Mouse (Mus musculus) large intestine, adult 2 months (tissue): ENCODE results near the gene Tmc5. TPM values are rescaled to one million over a fixed set of nuclear protein-coding genes. Genes with fewer than 3 reads are reported as not detected.

ENCODE experiments used
- DNase-seq: peaks from one replicate; pipeline ENCODE4 v3.0.0-alpha.2; 2012; ENCODE audit warnings: low read depth, low spot score
- WGBS: fragments of 180-500 bp; shearing (Covaris S2); methylation state at CpG from one replicate; pipeline ENCODE4 v1.1.7; 2018; 5-methylcytosine and 5-hydroxymethylcytosine counted together
- polyA plus RNA-seq: library from polyadenylated mRNA; depleted of rRNA; stranded (reverse); fragments of >200 nt; gene quantifications from 2 replicates; pipeline ENCODE4 v1.2.3, GENCODE M21; 2012; rRNA removed

Gene Tmc5
- polyA plus RNA-seq = 51.5 and 55.6 TPM in 2 replicates

DNA sequence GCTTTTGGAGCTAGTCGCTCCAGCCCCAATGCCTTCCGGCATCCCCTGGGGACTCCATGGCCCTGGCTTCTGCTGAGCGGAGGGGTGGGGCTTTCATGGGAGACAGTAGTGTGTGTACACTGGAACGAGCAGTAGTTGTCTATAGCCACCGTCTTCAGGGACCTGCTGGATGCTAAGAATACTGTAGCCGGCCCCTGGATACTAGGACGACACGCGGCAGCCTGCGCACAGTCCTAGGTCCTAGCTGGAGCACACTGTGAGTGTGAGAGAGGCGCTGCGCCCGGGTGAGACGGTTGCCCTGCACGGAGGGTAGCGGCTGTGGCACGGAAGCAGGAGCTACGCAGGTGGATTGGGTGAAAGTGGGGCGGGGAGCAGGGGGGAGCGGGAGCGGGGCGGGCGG lies at the start of gene Tmc5:
TSS of gene Tmc5 (plus strand) at position 97 of the 400 bp plus-strand sequence.
- DNase-seq = no peak
- 13% methylated on average over 23 of the region's 23 CpGs for WGBS

DNA sequence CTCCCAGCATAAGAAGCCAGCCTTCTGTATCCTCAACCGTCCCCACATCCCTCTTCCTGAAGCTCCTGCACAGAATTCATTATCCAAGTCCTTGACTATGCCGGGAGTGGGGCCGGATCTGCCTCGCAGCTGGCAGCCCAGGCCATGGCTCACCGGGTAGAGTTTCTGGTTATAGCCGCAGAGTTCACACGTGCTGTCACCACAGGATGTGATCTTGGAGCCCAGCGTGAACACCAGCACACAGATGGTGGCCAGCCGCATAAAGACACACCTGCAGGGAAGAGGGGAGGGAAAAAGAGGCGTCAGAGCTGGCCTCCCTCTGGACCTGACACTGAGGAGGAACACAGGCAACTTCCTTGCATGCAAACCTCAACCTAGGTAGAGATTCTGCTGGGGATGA lies 49.6 kb upstream of the Tmc5 start:
- no peak for DNase-seq
- WGBS = 84% methylated on average over 10 of the region's 10 CpGs

DNA sequence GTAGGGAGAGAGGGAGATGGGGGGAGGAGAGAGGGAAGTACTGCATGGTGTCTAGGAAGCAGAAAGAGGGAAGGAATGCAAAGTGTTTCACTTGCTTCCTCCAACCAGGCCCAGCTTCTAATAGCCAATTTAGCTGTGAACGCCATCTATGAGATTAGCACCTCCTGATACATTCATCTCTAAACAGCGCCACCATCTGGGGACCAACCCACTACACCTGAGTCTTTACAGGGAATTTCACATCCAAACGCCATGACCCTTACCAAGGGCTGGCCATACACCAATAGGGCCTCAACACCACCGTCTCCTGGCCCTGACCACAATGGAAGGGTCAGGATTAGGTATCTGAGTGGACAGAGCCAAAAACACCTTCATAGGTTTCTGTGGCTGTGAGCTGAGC lies 43.2 kb upstream of the Tmc5 start:
- WGBS = 81% methylated on average over 4 of the region's 4 CpGs

DNA sequence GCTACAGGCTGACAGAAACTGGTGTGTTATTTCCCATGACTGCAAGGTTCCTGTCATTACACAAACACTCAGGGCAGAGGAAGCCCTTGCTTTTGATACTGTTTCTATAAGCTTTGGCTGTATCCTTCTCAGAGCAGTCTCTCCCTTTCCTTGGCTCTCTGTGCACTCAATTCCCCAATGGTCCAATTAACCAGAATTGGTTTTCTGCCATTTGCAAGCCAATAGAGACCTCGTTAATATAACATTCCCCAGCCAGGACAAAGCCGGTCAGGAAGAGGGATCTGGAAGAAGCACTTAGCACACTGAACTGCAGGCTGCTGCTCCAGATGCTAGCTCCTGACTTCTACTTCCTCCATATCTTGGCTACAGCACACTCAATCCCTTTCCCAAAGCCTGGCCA lies 42.8 kb upstream of the Tmc5 start:
- 79% methylated on average over 2 of the region's 2 CpGs for WGBS
- DNase-seq = no peak

More for the DNA sequence above, 43.2 kb upstream of the Tmc5 start:
- no peak for DNase-seq

DNA sequence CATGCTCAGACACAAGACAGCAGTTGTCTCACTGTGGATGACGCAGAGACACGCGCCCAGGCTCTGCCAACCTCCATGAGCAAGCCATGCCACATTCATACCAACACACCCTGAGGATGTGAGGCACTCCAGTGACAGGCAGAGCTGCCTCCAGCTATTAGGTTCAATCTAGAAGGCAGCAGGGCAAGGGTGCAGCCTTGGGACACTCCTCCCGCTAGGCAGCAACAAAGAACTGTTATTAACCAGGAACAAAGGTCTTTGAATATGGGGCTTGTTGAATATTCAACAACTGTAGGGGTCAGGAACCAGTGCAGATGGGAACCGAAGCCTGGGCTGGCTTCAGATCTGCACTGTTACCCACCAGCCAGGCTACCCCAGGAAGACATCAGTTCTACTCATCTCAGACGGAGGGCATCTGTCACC lies 28.0 kb upstream of the Tmc5 start:
- 39% methylated on average over 6 of the region's 6 CpGs for WGBS
- DNase-seq = no peak

DNA sequence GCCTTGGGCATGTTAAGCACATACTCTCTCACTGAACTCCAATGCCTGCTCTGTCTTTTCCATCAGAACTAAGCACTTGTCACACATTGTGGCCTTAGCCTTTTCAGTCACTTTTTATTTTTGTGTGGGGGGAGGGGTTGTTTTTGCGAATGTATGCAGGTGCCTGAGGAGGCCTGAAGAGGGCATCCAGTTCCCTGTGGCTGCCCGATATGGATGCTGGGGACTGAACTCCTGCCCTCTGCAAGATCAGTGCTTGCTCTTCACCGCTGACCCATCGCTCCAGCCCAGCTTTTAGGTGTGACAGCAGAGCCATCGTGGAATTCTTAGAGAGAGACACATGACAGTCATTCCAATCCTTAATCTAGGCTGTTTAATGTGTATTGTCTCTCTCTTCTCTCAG lies 25.7 kb upstream of the Tmc5 start:
- WGBS = 70% methylated on average over 5 of the region's 5 CpGs

DNA sequence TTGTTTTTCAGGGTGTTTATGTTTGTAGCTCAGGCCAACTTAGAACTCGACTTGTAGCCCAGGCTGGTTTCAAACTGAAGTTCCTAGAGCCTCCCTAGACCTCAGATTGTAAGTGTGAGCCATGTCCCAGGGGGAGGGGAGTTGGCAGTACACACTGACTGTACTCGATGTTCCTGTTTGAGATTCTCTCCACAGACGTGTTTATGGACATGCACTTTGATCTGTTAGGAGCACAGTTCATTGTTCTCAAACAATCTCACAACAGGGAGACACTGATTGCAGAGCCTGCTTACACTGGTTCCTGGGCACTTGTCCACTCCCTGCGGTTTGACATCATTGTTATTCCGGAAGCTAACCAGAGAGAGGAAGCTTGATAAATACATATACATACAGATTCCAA lies 25.1 kb upstream of the Tmc5 start:
- WGBS = 16% methylated on average over 5 of the region's 5 CpGs
- DNase-seq = peak; percentile 88

More for the DNA sequence above, 25.7 kb upstream of the Tmc5 start:
- no peak for DNase-seq

DNA sequence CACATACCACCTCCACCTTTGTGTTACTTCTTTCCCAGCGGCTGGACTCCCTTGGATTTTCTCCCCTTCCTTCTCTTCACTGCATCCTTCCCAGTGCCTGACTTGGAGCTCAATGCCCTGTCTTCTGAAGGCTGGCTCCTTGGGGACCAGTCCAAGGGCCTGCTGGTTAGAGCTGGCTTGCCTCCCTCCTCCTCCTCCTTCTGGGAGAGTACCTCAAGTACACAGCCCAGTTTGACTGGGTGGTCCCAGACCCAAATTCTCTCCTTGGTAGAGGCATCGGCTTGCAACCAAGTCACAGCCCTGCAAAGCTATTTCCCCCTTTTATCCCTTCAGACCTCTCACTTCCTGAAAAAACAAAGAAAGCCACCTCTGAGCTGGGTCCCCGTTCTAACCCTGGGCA lies 18.8 kb upstream of the Tmc5 start:
- WGBS = 83% methylated on average over 3 of the region's 3 CpGs

DNA sequence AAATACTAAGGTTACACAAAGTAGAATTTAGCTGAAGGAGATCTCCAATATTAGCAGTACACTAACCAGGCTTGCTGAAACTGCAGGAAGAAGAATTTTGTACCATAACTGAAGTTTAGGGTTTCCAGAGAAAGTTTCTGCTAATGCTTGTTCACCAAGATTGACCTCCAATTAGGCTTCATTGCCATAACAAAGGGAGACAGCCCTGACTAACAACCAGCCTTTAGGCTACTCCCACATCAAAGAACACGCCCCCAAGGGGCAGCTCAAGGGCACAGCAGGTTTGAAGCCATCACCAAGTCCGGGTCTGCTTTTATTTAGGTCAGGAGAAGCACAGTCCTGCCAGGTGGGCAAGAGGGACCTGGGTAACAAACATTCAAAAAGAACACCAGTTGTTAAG lies 17.2 kb upstream of the Tmc5 start:
- 82% methylated on average over 2 of the region's 2 CpGs for WGBS
- DNase-seq = no peak

More for the DNA sequence above, 18.8 kb upstream of the Tmc5 start:
- no peak for DNase-seq

DNA sequence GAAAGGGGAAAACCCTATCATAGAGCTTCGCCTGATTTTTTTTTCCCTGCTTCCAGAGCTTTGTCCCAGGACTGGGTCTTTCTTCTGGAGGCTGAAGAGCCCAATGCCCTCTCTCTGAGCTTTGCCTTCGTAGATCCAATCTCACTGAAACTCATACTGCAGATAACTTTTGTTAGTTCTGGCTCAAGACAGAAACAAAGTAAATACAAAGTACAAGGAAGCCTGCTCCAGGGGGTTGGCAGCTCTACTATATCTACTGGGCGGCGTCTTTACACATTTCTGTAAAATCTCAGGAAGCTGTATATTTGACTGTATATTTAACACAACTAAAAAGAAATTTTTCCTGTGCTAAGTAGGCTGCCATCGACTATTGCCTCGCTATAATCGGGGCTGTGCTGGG lies 13.3 kb upstream of the Tmc5 start:
- 13% methylated on average over 7 of the region's 7 CpGs for WGBS
- no peak for DNase-seq

DNA sequence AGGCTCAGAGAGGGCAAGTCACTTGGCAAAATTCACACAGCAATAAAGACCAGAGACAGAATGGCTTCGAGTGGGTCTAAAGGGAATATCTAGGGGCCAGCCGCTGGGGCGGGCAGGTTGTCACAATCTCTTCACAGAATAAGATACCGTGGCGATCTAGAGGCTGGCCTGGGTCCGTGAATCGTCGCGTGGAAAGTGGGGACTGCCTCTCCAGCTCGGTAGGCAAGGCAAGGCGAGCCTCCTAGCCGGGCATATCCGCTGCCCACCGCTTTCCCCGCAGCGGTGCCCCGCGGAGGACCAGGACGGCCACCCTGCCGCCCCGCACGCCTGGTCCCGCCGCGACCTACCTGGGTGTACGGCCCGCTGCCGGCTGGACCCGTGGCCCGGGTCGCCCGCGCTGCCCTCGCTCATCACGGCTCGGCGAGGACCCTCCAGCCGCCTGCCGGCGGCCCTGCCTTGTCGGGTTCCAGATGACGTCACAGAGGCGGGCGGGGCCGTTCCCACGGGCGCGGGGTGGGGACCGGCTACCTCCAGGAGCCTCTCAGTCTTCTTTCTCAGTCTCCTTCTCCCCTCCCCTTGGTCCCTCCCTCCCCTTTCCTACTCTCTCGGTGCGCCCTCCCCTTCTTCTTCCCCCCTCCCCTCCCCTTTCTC lies 12.7 kb upstream of the Tmc5 start, which contains the start of gene Tmc7:
TSS of gene Tmc7 (minus strand) at position 480 of the 651 bp plus-strand sequence.
- no peak for DNase-seq
- WGBS = under 1% methylated on average over 50 of the region's 51 CpGs

DNA sequence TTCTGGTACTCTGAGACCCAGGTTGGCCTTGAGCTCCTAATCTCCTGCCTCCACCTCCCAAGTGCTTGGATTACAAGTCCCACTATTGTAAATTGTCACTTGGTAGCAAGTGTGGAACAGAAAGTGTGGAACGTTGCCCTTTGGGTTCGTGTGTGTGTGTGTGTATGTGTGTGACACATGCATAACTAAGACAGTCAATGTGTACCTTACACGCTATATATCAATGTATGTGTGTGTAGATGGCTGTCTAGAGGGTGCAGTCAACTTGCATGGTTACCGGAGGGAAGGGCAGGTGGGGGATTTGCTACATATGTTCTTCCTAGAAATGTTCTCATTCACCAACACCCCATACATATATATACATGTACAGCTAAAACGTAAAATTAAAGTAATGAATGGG lies 12.2 kb upstream of the Tmc5 start:
- DNase-seq = no peak
- WGBS = 57% methylated on average over 5 of the region's 5 CpGs

DNA sequence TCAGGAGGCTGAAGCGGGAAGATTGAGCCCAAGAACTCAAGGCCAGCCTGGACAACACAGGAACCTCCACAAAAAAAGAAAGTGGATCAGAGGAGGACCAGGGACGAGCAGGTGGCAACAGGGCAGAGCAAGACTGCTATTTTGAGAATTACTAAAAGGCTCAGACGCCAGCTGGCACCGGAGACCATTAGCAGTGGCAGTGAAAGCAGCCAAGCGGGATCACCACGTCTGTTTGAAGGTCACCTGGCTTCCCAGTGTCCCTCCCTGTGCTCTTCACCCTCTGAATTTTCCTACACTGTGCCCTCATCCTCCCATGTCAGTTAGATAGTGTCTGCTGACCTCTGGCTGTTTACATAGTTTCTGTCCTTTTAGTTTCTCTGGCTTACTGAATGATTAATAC lies 11.2 kb upstream of the Tmc5 start:
- 43% methylated on average over 6 of the region's 6 CpGs for WGBS
- no peak for DNase-seq

DNA sequence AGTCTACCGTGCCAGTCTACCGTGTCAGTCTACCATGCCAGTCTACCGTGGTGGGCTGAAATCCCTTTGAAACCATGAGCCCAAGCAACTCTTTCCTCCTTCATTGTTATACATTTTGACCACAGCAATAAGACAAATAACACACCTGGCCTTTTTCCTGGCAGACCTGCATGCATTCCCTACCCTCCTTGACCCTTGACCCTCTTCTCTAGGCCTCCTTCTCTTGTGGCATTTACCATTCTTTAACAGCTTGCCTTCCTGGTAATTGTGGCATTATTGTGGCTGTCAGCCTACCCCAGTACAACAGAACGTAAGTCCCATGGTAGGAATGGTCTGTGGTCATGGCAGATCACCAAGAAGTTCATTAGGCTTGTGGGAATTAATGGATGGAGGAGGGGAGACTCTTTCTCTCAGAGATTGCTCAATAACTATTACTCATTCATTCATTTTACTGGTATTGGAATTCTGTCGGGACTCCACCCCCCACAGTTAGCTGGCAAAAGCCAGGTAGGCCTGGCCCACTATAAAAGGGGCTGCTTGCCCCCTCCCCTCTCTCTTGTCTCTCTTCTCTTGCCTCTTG lies 6.3 kb upstream of the Tmc5 start:
- WGBS = 80% methylated on average over 5 of the region's 5 CpGs
- DNase-seq = no peak

DNA sequence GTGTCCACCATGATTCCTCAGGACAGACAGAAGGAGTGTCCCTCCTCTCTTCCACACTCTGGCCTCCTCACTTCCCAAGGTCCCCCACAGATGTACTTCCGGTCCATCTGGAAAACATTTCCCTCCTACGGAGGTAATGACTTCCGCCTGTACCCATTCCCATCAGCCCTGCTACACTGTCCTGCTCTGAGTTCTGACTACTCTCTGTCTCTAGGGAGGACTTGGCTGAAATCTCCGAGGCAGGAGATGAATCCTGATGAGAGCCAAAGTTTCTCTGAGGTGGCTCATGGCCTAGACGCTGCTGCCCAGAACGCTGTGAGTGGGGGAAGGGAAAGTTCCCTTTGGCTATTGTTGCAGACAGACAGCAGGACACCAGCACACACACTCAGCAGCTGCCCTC lies 5.0 kb upstream of the Tmc5 start:
- no peak for DNase-seq
- 71% methylated on average over 6 of the region's 6 CpGs for WGBS

DNA sequence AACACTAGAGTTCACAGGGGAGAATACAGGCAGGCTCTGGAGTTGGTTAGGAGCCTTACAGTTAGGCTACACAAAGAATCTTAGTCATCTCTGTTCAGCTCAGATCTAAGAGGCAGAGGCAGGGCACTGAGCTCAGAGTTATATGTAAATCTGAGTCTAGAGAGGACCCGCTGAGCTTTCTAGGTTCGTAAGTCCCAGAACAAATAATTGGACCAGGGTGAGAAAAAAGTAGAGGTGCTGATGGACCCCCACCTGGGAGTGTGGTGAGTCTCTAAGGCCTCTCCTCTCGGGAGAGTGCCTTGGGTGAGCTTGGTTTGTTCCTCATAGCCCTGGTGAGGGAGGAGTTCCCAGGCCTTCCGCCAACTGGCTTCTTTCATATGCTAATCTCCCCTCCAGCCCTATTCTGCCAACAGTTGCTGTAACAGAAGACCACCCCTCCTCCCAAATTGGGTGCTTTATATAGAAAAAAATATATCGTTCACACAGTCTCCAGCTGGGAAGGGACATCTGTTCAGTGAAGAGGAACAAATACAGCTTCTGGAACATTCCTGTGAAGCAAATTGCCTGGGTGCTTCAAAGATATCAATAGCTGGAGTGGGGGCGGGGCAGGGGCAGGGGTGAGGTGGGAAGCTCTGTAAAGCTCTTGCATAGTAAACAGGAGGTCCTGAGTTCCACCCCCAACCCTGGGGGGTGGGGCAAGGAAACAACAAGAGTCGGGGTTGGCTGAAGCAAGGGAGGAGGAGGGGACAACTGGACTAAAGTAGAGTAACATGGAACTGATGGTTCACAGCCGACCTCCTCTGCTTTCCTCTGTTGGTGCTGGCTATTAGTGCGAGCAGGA lies 3.3 kb upstream of the Tmc5 start:
- no peak for DNase-seq
- WGBS = 33% methylated on average over 9 of the region's 9 CpGs

DNA sequence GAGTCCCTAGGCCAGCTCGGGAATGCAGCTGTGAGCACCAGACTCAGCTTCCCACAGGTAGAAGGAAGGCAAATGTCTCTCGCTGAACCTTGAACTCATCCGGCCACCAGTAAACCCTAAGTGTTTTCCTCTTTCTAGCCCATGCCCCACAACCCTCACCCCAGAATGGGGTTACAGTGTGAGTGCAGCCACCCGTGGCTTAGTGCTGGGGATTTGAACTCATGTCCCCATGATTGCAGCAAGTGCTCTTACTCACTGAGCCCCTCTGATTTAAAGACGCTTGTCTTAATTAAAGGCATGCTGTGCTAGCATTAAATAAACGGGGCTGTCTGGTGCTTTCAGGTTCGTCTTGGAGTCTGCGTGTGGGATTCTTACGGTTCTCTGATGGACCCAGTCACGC lies 2.5 kb upstream of the Tmc5 start:
- 35% methylated on average over 10 of the region's 10 CpGs for WGBS
- no peak for DNase-seq

DNA sequence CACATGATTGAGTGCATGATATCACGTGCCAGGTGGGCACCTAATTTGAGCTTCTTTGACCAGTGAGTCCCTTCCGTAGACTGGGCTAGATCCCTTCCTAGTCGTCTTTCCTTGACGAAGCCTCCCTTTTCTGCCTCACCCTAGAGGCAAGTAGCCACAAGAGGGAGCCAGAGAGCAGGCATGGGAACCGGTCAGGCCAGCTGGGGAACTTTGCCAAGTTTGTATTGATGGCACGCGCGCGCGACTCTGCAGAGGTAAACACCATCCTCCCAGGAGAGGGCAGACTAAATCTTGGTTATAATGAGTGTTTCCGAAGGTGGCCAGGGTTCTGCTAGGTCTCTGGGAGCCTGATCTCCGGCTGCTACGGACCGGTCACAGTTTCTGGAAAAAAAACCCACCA lies 1.9 kb upstream of the Tmc5 start:
- DNase-seq = peak; percentile 97
- 1% methylated on average over 14 of the region's 14 CpGs for WGBS

DNA sequence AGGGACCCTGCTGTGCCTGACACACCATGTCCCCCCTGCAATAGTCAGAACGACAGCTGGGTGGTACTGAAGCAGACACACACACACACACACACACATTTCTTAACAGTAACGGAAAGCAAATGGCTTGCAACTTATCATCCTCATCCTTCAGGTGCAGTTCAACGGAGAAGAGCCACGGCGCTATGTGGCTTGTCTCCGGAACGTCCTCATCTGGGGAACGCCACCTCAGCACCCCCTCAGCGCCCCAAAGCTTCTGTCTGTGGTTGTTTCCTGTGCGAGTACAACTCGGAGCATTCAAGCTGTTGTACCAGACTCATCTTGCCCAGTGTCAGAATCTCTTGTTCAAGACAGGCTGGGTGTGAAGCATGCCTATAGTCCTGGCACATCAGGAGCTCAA lies 826 bp upstream of the Tmc5 start:
- no peak for DNase-seq

DNA sequence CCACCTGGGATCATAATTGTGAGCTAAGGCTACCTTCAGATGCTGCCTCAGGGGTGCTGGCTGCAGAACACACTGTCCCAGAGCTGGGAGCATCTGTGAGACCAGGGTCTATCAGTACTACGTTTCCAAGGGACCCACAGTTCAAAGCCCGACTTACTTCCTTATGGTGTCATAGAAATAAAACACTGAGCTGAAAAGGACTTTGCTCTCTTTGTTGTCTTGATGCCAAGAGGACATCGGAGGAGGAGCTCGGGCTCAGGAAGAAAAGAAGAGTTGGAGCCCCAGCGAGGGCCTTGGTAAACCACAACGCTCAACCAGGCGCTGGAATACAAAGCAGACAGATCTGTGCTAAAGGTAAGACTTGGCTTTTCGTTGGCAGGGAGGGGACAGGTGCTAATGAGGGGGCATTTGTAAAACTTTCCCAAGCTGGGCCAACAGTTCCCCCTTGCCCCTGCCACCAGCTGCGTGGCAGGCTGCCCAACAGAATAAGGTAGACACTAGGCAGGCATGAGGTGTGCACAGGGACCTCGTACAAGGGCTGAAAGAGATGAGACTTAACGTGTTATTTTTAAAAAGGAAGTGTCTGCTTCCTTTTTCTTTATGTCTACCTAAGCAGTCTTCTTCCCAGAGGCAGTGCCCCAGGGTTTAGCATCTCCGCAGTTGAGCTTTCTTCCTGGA lies 3.0 kb downstream of the Tmc5 start:
- DNase-seq = peak; percentile 85
- 16% methylated on average over 12 of the region's 12 CpGs for WGBS

More for the DNA sequence above, 826 bp upstream of the Tmc5 start:
- 87% methylated on average over 11 of the region's 11 CpGs for WGBS
